Mouse (Mus musculus) left cerebral cortex, adult 9 months (tissue): ENCODE data around the gene Akt2.

Experiments used
- DNase-seq, 2 experiments: peaks; one replicate each; pipeline ENCODE4 v3.0.0; 2022; ENCODE audit warnings: low spot score in 2 of 2

Akt2 gene

GRCm38 (mm10) chr7:27658712-27659663, 67.6 kb downstream of the Akt2 start:
- no peak for DNase-seq

- DNase-seq = no peak
Measured at GRCm38 (mm10) chr7:27662038-27662437, 70.7 kb downstream of the Akt2 start.

- no peak for DNase-seq
Measured at GRCm38 (mm10) chr7:27673064-27673574, 81.8 kb downstream of the Akt2 start.

- no peak for DNase-seq
Measured at GRCm38 (mm10) chr7:27673575-27674131, 82.3 kb downstream of the Akt2 start.

GRCm38 (mm10) chr7:27674195-27674521, 82.8 kb downstream of the Akt2 start:
- DNase-seq = no peak

- DNase-seq = peak; percentile 80 to 94
Measured at GRCm38 (mm10) chr7:27674522-27675221, 83.3 kb downstream of the Akt2 start, which contains the start of gene Map3k10. Gene Map3k10 (minus strand): TSS chr7:27674598.

GRCm38 (mm10) chr7:27675222-27675612, 83.9 kb downstream of the Akt2 start:
- no peak for DNase-seq

GRCm38 (mm10) chr7:27683218-27683617, 91.9 kb downstream of the Akt2 start:
- DNase-seq = no peak

- DNase-seq = no peak
Measured at GRCm38 (mm10) chr7:27685220-27685619, 93.9 kb downstream of the Akt2 start.

- no peak for DNase-seq
Measured at GRCm38 (mm10) chr7:27685681-27686080, 94.3 kb downstream of the Akt2 start.

- no peak for DNase-seq
Measured at GRCm38 (mm10) chr7:27687043-27687442, 95.7 kb downstream of the Akt2 start.

- DNase-seq = no peak
Measured at GRCm38 (mm10) chr7:27687836-27688235, 96.5 kb downstream of the Akt2 start.

- no peak for DNase-seq
Measured at GRCm38 (mm10) chr7:27688246-27688788, 97.0 kb downstream of the Akt2 start.

GRCm38 (mm10) chr7:27688815-27689612, 97.7 kb downstream of the Akt2 start, which contains the start of gene Zfp607b:
Gene Zfp607b (plus strand): TSS chr7:27689340.
- DNase-seq = peak; percentile 97 to 98
